Mouse (Mus musculus) lung, adult 2 months (tissue): ENCODE data around the gene Ptges2.

Source experiments
- CTCF ChIP-seq: fragments of 200-500 bp; IDR thresholded peaks from 2 replicates; pipeline ENCODE4 v1.5.1; 2011; ENCODE audit warnings: mild to moderate bottlenecking, low read length, control low read depth; ENCODE audit not compliant: insufficient read depth
- POLR2A ChIP-seq: fragments of 200-500 bp; IDR thresholded peaks from 2 replicates; pipeline ENCODE4 v1.6.1; 2011; ENCODE audit warnings: low read depth, mild to moderate bottlenecking, control low read depth, low read length, borderline replicate concordance; ENCODE audit errors: extremely low read depth

DNA sequence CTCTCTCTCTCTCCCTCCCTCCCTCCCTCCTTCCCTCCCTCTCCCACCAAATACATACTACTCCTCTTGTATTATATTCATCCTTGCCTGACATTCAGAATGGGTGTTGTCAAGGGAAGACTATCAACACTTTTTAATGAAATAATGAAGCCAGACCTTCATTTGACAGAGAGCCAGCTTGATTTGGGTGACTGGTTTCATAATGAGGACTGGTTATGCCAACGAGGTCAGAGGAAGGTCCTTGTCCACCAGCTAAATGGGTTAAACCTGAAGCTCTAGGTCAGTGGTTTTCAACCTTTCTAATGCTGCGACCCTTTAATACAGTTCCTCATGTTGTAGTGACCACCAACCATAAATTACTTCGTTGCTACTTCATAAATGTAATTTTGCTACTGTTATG is 43.0 kb downstream of the Ptges2 start:
- TF ChIP-seq CTCF (no peak), POLR2A (no peak)
